Mouse (Mus musculus): ENCODE measurements around the gene Aldob.

GRCm38 (mm10) chr4:49549383-49549782 lies at the start of gene Aldob:
- no peak for TF ChIP-seq CTCF (IDR thresholded peaks at IDR 0.05; ENCODE audit: low read depth, low read length)
- no peak for TF ChIP-seq POLR2A (IDR thresholded peaks at IDR 0.05; ENCODE audit: insufficient read depth, low read length)
- TF ChIP-seq EP300 (IDR thresholded peaks at IDR 0.05; ENCODE audit: insufficient read depth, low read depth, low read length): no peak
